Mouse (Mus musculus) lung, adult 2 months (tissue): ENCODE measurements around the gene Hoxa5. TPM values are rescaled to one million over a fixed set of nuclear protein-coding genes. Genes with fewer than 3 reads are reported as not detected.

Experiments
- DNase-seq: peaks from one replicate; pipeline ENCODE4 v3.0.0; 2022
- H3K4me1 ChIP-seq: fragments of 200-500 bp; 2 replicates; pipeline ENCODE4 v1.6.1; 2011; ENCODE audit warnings: low read length; ENCODE audit not compliant: control insufficient read depth, insufficient read depth
- H3K4me3 ChIP-seq: fragments of 200-500 bp; replicated peaks from 2 replicates; pipeline ENCODE3; 2011; ENCODE audit warnings: low read depth, mild to moderate bottlenecking, control low read depth, low read length; ENCODE audit errors: extremely low read depth
- CTCF ChIP-seq: fragments of 200-500 bp; IDR thresholded peaks from 2 replicates; pipeline ENCODE4 v1.5.1; 2011; ENCODE audit warnings: mild to moderate bottlenecking, low read length, control low read depth; ENCODE audit not compliant: insufficient read depth
- POLR2A ChIP-seq: fragments of 200-500 bp; IDR thresholded peaks from 2 replicates; pipeline ENCODE4 v1.6.1; 2011; ENCODE audit warnings: low read depth, mild to moderate bottlenecking, control low read depth, low read length, borderline replicate concordance; ENCODE audit errors: extremely low read depth
- WGBS: fragments of 180-500 bp; shearing (Covaris S2); methylation state at CpG from one replicate; pipeline ENCODE4 v1.1.7; 2018; 5-methylcytosine and 5-hydroxymethylcytosine counted together
- polyA plus RNA-seq: library from polyadenylated mRNA; depleted of rRNA; stranded (reverse); fragments of >200 nt; gene quantifications from 2 replicates; pipeline ENCODE4 v1.2.3, GENCODE M21; 2012

The Hoxa5 gene
- polyA plus RNA-seq, 1 experiment: 29.1 TPM

DNA sequence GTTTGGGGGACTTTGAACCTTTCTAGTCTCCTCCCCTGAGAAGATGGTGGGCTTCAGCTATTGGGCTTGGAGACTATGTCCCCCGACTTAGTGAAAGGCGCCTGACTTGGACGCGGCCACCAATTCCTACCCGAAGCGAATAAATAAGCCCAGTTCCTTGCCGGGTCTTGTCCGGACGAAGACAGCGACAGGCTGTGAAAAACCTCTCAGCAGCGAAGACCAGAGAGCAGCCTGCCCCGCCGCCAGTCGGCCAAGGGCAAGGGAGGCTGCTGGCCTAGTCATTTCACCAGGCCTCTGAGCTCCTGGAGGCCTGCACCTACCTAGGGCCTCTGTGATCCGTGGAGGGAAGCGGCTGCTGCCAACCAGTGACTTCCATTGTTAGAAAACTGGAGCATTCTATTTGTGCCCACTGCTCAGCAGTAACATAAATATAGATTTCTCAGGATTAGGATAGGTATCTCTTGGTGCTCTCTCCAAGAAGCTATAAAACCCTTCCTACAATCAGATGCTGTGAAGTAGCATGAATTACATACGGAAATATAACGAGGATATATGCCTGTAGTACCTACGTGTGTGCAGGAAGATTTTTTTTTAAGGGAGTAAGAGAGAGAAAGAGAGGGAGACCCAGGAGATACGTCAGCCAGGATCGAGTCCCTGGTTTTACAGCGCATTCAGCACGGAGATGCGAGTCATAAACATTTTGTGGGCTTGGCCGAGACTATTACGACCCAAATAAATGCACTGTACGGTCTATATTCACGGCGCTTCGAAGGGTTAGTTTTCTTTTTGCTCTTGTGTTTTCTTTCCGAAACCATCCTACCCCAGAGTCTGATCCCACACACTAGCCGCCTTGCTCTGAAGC, 15.8 kb upstream of the Hoxa5 start:
- H3K4me3 ChIP-seq: no peak overlapping the region
- H3K4me1 ChIP-seq: peaks cover 3% of the 10 kb centered on the region; the same call in 1 of the 2 replicates
- TF ChIP-seq CTCF (no peak), POLR2A (no peak)
- 64% methylated on average over 32 of the region's 32 CpGs for WGBS
- no peak for DNase-seq

DNA sequence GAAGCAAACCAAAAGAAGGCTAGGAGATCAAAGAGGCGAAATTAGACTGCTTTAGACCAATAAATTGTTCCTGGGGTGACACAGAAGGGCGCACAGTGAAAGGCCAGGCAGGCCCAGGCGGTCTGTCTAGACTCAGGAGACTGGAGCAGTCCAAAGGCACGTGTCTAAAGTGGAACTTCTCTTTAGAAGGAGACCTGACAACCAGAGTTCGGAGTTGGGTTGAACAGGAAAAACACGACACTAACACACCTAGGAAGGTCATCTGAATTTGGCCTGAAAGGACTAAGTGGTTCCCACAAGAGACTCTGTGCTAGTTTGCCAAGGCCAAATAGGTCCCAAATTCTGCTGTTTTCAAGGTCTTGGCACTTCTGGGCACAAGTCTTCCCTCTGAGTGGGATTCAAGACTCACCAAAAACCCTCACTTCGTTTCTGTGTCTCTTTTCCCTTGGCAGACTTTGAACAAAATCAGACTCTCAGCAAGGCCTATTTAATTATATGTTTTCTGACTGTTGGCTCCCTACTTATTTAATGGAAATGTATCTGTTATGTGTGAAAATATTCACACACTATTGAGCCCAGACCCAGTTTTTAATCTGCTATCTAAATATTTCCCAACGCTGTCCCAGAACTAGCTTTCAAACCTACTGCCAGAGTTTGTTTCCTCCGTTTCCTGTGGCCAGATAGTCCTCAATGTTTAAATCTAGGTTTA, 15.0 kb upstream of the Hoxa5 start:
- TF ChIP-seq POLR2A (no peak), CTCF (no peak)
- WGBS: 74% methylated on average over 9 of the region's 9 CpGs
- Histone ChIP-seq H3K4me3 (no peak overlapping the region), H3K4me1 (peaks cover 3% of the 10 kb centered on the region; the same call in 1 of the 2 replicates)
- no peak for DNase-seq

DNA sequence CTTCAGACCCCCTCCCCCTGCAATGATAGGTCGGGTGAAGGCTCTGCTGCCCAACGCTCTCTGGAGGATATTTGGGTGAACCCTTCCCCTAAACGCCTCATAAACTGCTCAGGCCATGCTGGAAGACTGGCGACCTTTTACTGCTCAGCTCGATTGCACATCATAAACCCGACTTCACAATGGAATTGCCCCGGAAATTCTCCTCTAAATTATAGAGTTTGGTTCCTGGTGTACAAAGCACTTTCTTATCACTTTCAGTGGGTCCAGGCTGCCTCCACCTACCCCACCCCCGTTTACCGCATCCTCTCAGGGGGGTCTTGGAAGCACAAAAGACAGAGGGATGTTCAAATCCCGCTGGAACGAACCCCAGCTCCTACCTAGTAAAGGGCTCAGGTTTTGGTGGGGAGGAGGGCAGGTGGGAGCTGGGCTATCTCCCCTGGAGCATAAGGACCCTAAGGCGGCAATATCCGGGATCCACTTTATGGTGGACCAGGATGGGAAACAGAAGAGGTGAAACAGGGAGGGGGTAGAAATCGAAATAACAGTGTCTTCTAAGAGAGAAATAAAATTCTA, 14.3 kb upstream of the Hoxa5 start:
- DNase-seq: no peak
- H3K4me1 ChIP-seq: peaks cover 3% of the 10 kb centered on the region; the same call in 1 of the 2 replicates
- TF ChIP-seq POLR2A (no peak), CTCF (no peak)
- H3K4me3 ChIP-seq: no peak overlapping the region
- 44% methylated on average over 14 of the region's 14 CpGs for WGBS

DNA sequence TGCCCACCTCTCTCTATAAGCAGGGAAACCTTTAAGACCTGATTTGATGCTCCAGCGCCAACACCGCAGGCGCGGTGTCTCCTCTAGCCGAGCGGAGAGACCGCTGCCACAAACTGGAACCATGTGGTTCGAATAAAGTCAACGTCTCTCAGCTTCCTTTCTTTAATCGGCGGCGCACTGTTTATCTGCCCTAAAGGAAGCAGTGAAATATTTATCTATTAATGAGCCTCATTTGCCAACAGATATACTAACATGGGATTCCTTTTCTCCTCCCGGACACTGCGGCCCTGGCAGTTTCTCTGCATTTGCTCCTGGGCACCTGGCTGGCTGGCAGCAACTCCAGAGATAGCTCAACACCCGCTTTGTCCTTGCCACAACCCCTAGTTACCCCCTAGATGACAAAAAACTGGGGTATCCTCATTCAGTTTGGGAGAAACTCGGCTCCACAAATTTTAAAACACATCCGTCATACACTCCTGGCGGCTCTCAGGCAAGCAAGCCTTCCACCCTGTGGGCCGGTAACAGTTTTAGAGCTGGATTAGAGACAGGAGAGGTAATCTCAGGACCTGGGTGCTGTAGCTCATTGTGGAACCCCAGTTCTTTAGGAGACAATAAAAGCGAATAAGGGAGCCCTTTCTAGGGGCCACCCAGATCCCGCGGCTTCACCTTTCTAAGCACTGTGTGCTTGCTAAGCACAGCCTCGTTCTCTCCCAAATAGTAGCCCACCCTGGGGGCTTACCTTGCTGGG, 13.7 kb upstream of the Hoxa5 start:
- Histone ChIP-seq H3K4me3 (no peak overlapping the region), H3K4me1 (peaks cover 6% of the 10 kb centered on the region; the same call in 1 of the 2 replicates)
- TF ChIP-seq POLR2A: no peak
- no peak for TF ChIP-seq CTCF
- DNase-seq: no peak
- 19% methylated on average over 23 of the region's 23 CpGs for WGBS

DNA sequence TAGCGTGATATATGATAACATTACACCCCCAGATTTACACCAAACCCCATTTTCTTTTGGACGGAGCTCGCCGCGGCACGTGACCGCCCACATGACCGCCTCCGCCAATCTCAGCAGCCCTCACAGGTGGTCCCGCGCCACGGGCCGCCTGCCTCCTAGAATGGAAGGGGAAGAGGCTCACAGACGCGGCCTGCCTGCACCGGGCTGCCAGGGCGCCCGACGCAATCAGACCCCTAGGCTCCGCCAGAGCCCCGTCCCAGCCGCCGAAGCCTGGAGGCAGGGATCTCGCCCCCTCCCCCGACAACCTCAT, 13.0 kb upstream of the Hoxa5 start:
- H3K4me1 ChIP-seq: peaks cover 12% of the 10 kb centered on the region; the same call in 1 of the 2 replicates
- DNase-seq: no peak
- H3K4me3 ChIP-seq: peak overlapping the region; percentile 54
- WGBS: 1% methylated on average over 25 of the region's 25 CpGs
- TF ChIP-seq CTCF (no peak), POLR2A (no peak)

DNA sequence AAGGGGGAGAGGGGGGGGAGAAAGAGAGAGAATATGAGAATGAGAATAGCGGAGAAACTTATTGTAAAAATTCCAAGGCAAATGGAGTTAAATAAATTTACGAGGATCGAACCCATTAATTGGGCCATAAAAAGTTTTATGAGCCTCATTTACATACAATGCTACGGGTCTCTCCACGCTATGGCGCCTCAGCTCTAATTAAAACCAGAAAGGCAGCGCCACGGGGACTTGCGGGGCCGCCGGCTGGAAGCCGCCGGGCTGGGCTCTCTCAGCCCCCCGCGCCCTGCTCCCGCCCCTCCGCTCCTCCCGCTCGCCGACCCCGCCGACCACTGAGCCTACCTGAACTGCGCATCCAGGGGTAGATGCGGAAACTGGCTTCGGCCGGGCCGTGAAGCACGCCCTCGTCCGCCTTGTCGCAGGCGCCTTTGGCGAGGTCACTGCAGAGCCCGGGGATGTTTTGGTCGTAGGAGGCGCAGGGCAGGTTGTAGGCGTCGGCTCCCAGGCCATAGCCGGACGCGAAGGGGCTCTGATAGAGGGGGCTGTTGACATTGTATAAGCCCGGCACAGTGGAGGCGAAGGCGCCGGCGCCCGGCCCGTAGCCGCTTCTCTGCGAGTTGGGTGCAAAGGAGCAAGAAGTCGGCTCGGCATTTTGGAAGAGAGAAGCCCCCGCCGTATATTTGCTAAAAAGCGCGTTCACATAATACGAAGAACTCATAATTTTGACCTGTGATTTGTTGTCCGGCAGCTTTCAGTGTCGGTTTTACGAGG, 12.5 kb upstream of the Hoxa5 start:
- peak overlapping the region; percentile 54 for H3K4me3 ChIP-seq
- peaks cover 14% of the 10 kb centered on the region for H3K4me1 ChIP-seq
- 4% methylated on average over 60 of the region's 60 CpGs for WGBS
- no peak for DNase-seq
- no peak for TF ChIP-seq POLR2A
- TF ChIP-seq CTCF: no peak

DNA sequence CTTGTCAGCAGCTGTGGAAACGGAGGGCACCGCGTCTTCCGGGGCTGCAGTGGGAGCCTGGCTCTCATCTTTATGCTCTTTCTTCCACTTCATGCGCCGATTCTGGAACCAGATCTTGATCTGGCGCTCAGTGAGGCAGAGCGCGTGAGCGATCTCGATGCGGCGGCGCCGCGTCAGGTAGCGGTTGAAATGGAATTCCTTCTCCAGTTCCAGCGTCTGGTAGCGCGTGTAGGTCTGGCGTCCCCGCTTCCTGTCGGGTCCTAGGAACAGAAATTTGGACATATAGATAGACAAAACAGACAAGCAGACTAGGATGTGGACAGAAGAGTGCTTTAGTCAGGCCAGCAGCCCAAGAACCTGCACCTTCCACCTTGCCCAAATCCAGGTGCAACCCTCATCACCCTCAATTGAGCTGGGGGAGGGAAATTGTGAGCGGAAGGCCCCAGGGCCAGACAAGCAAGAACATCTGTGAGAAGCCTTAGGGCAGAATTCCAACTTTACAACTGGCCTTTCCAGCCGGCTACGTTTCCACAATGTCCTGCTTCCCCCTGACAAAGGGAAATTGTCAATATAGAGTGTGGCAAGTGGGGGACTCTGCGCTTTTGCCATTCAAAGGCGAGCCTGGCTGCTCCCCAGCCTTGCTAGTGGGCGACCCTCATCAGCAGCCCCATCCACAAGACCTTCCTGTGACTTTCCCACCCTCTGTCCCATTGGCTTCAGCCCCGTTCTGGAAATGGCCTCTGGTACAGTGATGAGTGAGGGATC, 11.6 kb upstream of the Hoxa5 start:
- WGBS: 19% methylated on average over 30 of the region's 30 CpGs
- no peak for DNase-seq
- Histone ChIP-seq H3K4me3 (no peak overlapping the region), H3K4me1 (peaks cover 12% of the 10 kb centered on the region)
- TF ChIP-seq CTCF (no peak), POLR2A (no peak)

DNA sequence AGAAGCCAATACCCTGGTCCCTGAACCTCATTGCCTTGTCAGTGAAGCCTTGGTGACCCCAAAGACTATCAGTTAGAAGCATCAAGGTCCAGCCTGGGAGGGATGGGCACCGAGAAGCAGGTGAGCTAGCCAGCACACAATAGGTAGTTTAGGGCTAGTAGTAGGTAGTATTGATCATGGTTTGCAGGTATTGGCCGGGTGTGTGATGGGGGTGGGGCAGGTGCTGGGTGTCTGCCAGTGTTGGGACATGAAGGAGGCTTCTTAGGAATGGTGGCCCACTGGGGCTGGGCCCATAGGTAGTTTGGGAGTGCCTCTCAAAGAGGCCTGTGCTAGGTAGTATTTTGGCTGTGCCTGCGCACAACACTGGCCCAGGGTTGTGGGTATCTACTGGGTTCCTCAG, 10.7 kb upstream of the Hoxa5 start:
- Histone ChIP-seq H3K4me3 (no peak overlapping the region), H3K4me1 (peaks cover 12% of the 10 kb centered on the region)
- DNase-seq: no peak
- TF ChIP-seq CTCF: no peak
- no peak for TF ChIP-seq POLR2A
- 50% methylated on average over 3 of the region's 3 CpGs for WGBS
